Mouse (Mus musculus): ENCODE results near the gene Gm20890.
"Not testable (repeated sequence)": the region's sequence is repeated elsewhere in the genome, so short reads cannot be mapped to it uniquely, and the experiment has no call there.

Gm20890 gene

GRCm38 (mm10) chrY:26776699-26777098, at the start of gene Gm20890:
Gene Gm20890, minus strand, starts transcription at chrY:26776799.
- not testable (repeated sequence) for DNase-seq (ENCODE audit: low read depth in 2 of 2, low spot score in 2 of 2)
